Mouse (Mus musculus) forebrain, embryonic 11.5 days (tissue): ENCODE measurements around the gene Spag7. TPM values are rescaled to one million over a fixed set of nuclear protein-coding genes. Genes with fewer than 3 reads are reported as not detected.

Source experiments
- ATAC-seq: fragments of 200-750 bp; cut with Nextera tagmentation; replicated peaks from 2 replicates; pipeline ENCODE4 v1.8.0; 2017; ENCODE audit warnings: moderate TSS enrichment; ENCODE audit not compliant: low FRiP score
- DNase-seq: peaks from one replicate; pipeline ENCODE4 v3.0.0-alpha.2; 2017; ENCODE audit warnings: low spot score
- H3K27ac ChIP-seq: fragments of 300-500 bp; sonication (generic); 2 replicates; pipeline ENCODE4 v1.5.1; 2014; ENCODE audit warnings: low read depth, low read length
- H3K27me3 ChIP-seq: fragments of 300-500 bp; sonication (generic); 2 replicates; pipeline ENCODE4 v1.6.1; 2014; ENCODE audit warnings: mild to moderate bottlenecking, low read length, mixed read lengths; ENCODE audit not compliant: control insufficient read depth, insufficient read depth
- H3K36me3 ChIP-seq: fragments of 300-500 bp; sonication (generic); 2 replicates; pipeline ENCODE4 v1.6.1; 2014; ENCODE audit warnings: mild to moderate bottlenecking, low read length, moderate library complexity, mixed read lengths; ENCODE audit not compliant: control insufficient read depth, insufficient read depth
- H3K4me1 ChIP-seq: fragments of 300-500 bp; sonication (generic); replicated peaks from 2 replicates; pipeline ENCODE4 v1.6.1; 2014; ENCODE audit warnings: low read length, mixed read lengths; ENCODE audit not compliant: control insufficient read depth, insufficient read depth
- H3K4me2 ChIP-seq: fragments of 300-500 bp; sonication (generic); 2 replicates; pipeline ENCODE4 v1.6.1; 2014; ENCODE audit warnings: low read depth, mild to moderate bottlenecking, low read length, moderate library complexity, mixed read lengths; ENCODE audit not compliant: severe bottlenecking
- H3K4me3 ChIP-seq: fragments of 300-500 bp; sonication (generic); 2 replicates; pipeline ENCODE4 v1.5.1; 2014; ENCODE audit warnings: low read depth, low read length
- H3K9ac ChIP-seq: fragments of 300-500 bp; sonication (generic); 2 replicates; pipeline ENCODE4 v1.6.1; 2014; ENCODE audit warnings: low read length
- H3K9me3 ChIP-seq: fragments of 300-500 bp; sonication (generic); 2 replicates; pipeline ENCODE4 v1.6.1; 2016; ENCODE audit warnings: low read length, mixed read lengths; ENCODE audit not compliant: control insufficient read depth
- WGBS: fragments of 180-500 bp; shearing (Covaris S2); extraction: QIAGEN DNeasy Blood & Tissue Kit; methylation state at CpG from one replicate; pipeline ENCODE4 v1.1.7; 2014; 5-methylcytosine and 5-hydroxymethylcytosine counted together
- polyA plus RNA-seq: library from polyadenylated mRNA; unstranded; fragments of >200 nt; fragmentation: Nextera tagmentation; extraction: Ambion mirVana; gene quantifications from 2 replicates; pipeline ENCODE4 v1.2.1, GENCODE M21; 2014

The Spag7 gene
- polyA plus RNA-seq, 1 experiment from 2014 or later, result 160 TPM

- 7% methylated on average over 10 of the region's 10 CpGs for WGBS
- Histone ChIP-seq H3K4me3 (peak overlapping the region; percentile 91), H3K27ac (no peak overlapping the region), H3K4me2 (peak overlapping the region; percentile 76), H3K36me3 (peaks cover 4% of the 10 kb centered on the region; the same call in 1 of the 2 replicates), H3K4me1 (peaks cover 9% of the 10 kb centered on the region; the same call in 1 of the 2 replicates), H3K9ac (peak overlapping the region; percentile 86), H3K9me3 (no peaks in the 10 kb centered on the region), H3K27me3 (no peaks in the 10 kb centered on the region)
- no peak for ATAC-seq
- DNase-seq, result peak; percentile 41
Observed at GRCm38 (mm10) chr11:70701221-70701955, 32.2 kb upstream of the Spag7 start.

GRCm38 (mm10) chr11:70700613-70701012, 31.4 kb upstream of the Spag7 start:
- peak; percentile 78 for DNase-seq
- 1% methylated on average over 34 of the region's 34 CpGs for WGBS
- ATAC-seq, result peak; percentile 32
- H3K27ac ChIP-seq, result peak overlapping the region; percentile 70
- peak overlapping the region; percentile 91 for H3K4me3 ChIP-seq
- H3K9ac ChIP-seq, result peak overlapping the region; percentile 86
- peaks cover 9% of the 10 kb centered on the region; the same call in 1 of the 2 replicates for H3K4me1 ChIP-seq
- peaks cover 4% of the 10 kb centered on the region; the same call in 1 of the 2 replicates for H3K36me3 ChIP-seq
- H3K27me3 ChIP-seq, result no peaks in the 10 kb centered on the region
- no peaks in the 10 kb centered on the region for H3K9me3 ChIP-seq
- H3K4me2 ChIP-seq, result peak overlapping the region; percentile 76

- H3K4me3 ChIP-seq, result peak within 1 kb of the TSS; percentile 91
- peaks cover 2% of the 10 kb centered on the region; the same call in 1 of the 2 replicates for H3K36me3 ChIP-seq
- H3K4me2 ChIP-seq, result peak within 1 kb of the TSS; percentile 76
- DNase-seq (peak; percentile 96), ATAC-seq (peak; percentile 93)
- H3K9me3 ChIP-seq, result no peaks in the 10 kb centered on the region
- peak within 1 kb of the TSS; percentile 70 for H3K27ac ChIP-seq
- 1% methylated on average over 69 of the region's 69 CpGs for WGBS
- H3K4me1 ChIP-seq, result peaks cover 9% of the 10 kb centered on the region; the same call in 1 of the 2 replicates
- no peaks in the 10 kb centered on the region for H3K27me3 ChIP-seq
- H3K9ac ChIP-seq, result peak within 1 kb of the TSS; percentile 86
Observed at GRCm38 (mm10) chr11:70699722-70700556, 30.7 kb upstream of the Spag7 start, which contains the start of the genes Inca1 and Kif1c. TSS of gene Inca1 (minus strand) at chr11:70700155. TSS of gene Kif1c (plus strand) at chr11:70700548.

- DNase-seq (peak; percentile 10), ATAC-seq (no peak)
- Histone ChIP-seq H3K4me3 (no peak overlapping the region), H3K27me3 (no peaks in the 10 kb centered on the region), H3K36me3 (no peaks in the 10 kb centered on the region; the same call in 1 of the 2 replicates), H3K9me3 (no peaks in the 10 kb centered on the region), H3K4me1 (peaks cover 9% of the 10 kb centered on the region; the same call in 1 of the 2 replicates), H3K27ac (no peak overlapping the region), H3K9ac (no peak overlapping the region), H3K4me2 (no peak overlapping the region)
- 75% methylated on average over 2 of the region's 2 CpGs for WGBS
Observed at GRCm38 (mm10) chr11:70699051-70699450, 29.8 kb upstream of the Spag7 start.

- 66% methylated on average over 3 of the region's 3 CpGs for WGBS
Observed at GRCm38 (mm10) chr11:70697376-70697775, 28.2 kb upstream of the Spag7 start.

GRCm38 (mm10) chr11:70693504-70693903, 24.3 kb upstream of the Spag7 start:
- H3K27me3 ChIP-seq, result no peaks in the 10 kb centered on the region
- no peak overlapping the region for H3K4me2 ChIP-seq
- no peaks in the 10 kb centered on the region for H3K36me3 ChIP-seq
- DNase-seq, result no peak
- H3K4me3 ChIP-seq, result no peak overlapping the region
- H3K27ac ChIP-seq, result no peak overlapping the region
- H3K9ac ChIP-seq, result no peak overlapping the region
- no peak for ATAC-seq
- H3K9me3 ChIP-seq, result no peaks in the 10 kb centered on the region
- peaks cover 3% of the 10 kb centered on the region for H3K4me1 ChIP-seq
- 72% methylated on average over 3 of the region's 3 CpGs for WGBS

More at GRCm38 (mm10) chr11:70697376-70697775, 28.2 kb upstream of the Spag7 start:
- Histone ChIP-seq H3K36me3 (no peaks in the 10 kb centered on the region), H3K9me3 (no peaks in the 10 kb centered on the region), H3K27ac (no peak overlapping the region), H3K4me3 (no peak overlapping the region), H3K27me3 (no peaks in the 10 kb centered on the region), H3K4me1 (peaks cover 9% of the 10 kb centered on the region; the same call in 1 of the 2 replicates), H3K9ac (no peak overlapping the region), H3K4me2 (no peak overlapping the region)
- DNase-seq (no peak), ATAC-seq (no peak)

- ATAC-seq, result no peak
- DNase-seq, result no peak
Observed at GRCm38 (mm10) chr11:70689578-70689977, 20.4 kb upstream of the Spag7 start.

GRCm38 (mm10) chr11:70688372-70688771, 19.2 kb upstream of the Spag7 start:
- Histone ChIP-seq H3K9me3 (no peaks in the 10 kb centered on the region), H3K4me1 (peaks cover 8% of the 10 kb centered on the region)
- no peak for ATAC-seq

More at GRCm38 (mm10) chr11:70689578-70689977, 20.4 kb upstream of the Spag7 start:
- Histone ChIP-seq H3K9ac (no peak overlapping the region), H3K27ac (no peak overlapping the region), H3K4me1 (peaks cover 8% of the 10 kb centered on the region), H3K4me3 (no peak overlapping the region), H3K9me3 (no peaks in the 10 kb centered on the region), H3K4me2 (no peak overlapping the region), H3K36me3 (no peaks in the 10 kb centered on the region; the same call in 1 of the 2 replicates), H3K27me3 (no peaks in the 10 kb centered on the region)
- 51% methylated on average over 4 of the region's 4 CpGs for WGBS

More at GRCm38 (mm10) chr11:70688372-70688771, 19.2 kb upstream of the Spag7 start:
- no peaks in the 10 kb centered on the region; the same call in 1 of the 2 replicates for H3K36me3 ChIP-seq
- WGBS, result 12% methylated on average over 8 of the region's 8 CpGs
- no peak overlapping the region for H3K27ac ChIP-seq
- peak overlapping the region; percentile 77 for H3K4me2 ChIP-seq
- H3K4me3 ChIP-seq, result peak overlapping the region; percentile 65
- peak overlapping the region; percentile 75 for H3K9ac ChIP-seq
- DNase-seq, result no peak
- no peaks in the 10 kb centered on the region for H3K27me3 ChIP-seq
